Mouse (Mus musculus): ENCODE measurements around the gene Uaca. TPM values are rescaled to one million over a fixed set of nuclear protein-coding genes. Genes with fewer than 3 reads are reported as not detected.
A peak's percentile ranks its signal among the peaks of the same experiment; 100 is the strongest.

Uaca gene
- total RNA-seq, 2 experiments from 2014 or later = 18.5 to 18.6 TPM

- intact Hi-C loops (cut with DNase I) = no loop called here
- no peak for DNase-seq
Measured at GRCm38 (mm10) chr9:60876085-60876484, 81.7 kb downstream of the Uaca start.

GRCm38 (mm10) chr9:60876531-60876930, 82.2 kb downstream of the Uaca start:
- no peak for DNase-seq
- intact Hi-C loops (cut with DNase I) = no loop called here

- no peak for DNase-seq
Measured at GRCm38 (mm10) chr9:60878051-60878557, 83.8 kb downstream of the Uaca start.

GRCm38 (mm10) chr9:60878630-60879029, 84.3 kb downstream of the Uaca start:
- DNase-seq = no peak
- intact Hi-C loops (cut with DNase I) = no loop called here

More at GRCm38 (mm10) chr9:60878051-60878557, 83.8 kb downstream of the Uaca start:
- intact Hi-C loops (cut with DNase I) = no loop called here

- intact Hi-C loops (cut with DNase I) = no loop called here
- no peak for DNase-seq
Measured at GRCm38 (mm10) chr9:60885148-60885547, 90.8 kb downstream of the Uaca start.

GRCm38 (mm10) chr9:60886431-60887371, 92.4 kb downstream of the Uaca start:
- intact Hi-C loops (cut with DNase I) = no loop called here
- peak; percentile 25 for DNase-seq

GRCm38 (mm10) chr9:60887389-60887811, 93.1 kb downstream of the Uaca start:
- intact Hi-C loops (cut with DNase I) = no loop called here
- peak; percentile 17 for DNase-seq

GRCm38 (mm10) chr9:60893511-60893910, 99.2 kb downstream of the Uaca start:
- DNase-seq = no peak
- intact Hi-C loops (cut with DNase I) = loop anchor here (5.0 to 10.0 kb wide), 2 partner anchors 481 to 1004 kb away; partner anchors contain the start of gene Tle3

- DNase-seq = peak; percentile 70
- intact Hi-C loops (cut with DNase I) = loop anchor here (10.0 kb wide), 1 partner anchor 479 kb away; the partner anchor contains the start of gene Tle3
Measured at GRCm38 (mm10) chr9:60895486-60896110, 101.3 kb downstream of the Uaca start.

GRCm38 (mm10) chr9:60898291-60899020, 104.1 kb downstream of the Uaca start:
- no peak for DNase-seq
- intact Hi-C loops (cut with DNase I) = loop anchor here (10.0 kb wide), 1 partner anchor 476 kb away; the partner anchor contains the start of gene Tle3

GRCm38 (mm10) chr9:60899201-60899600, 104.9 kb downstream of the Uaca start:
- DNase-seq = no peak
- intact Hi-C loops (cut with DNase I) = loop anchor here (10.0 kb wide), 1 partner anchor 476 kb away; the partner anchor contains the start of gene Tle3

- intact Hi-C loops (cut with DNase I) = loop anchor here (10.0 kb wide), 1 partner anchor 475 kb away; the partner anchor contains the start of gene Tle3
- DNase-seq = no peak
Measured at GRCm38 (mm10) chr9:60899797-60900459, 105.6 kb downstream of the Uaca start.

- intact Hi-C loops (cut with DNase I) = no loop called here
- DNase-seq = no peak
Measured at GRCm38 (mm10) chr9:60912266-60912665, 117.9 kb downstream of the Uaca start.

- DNase-seq = no peak
- intact Hi-C loops (cut with DNase I) = no loop called here
Measured at GRCm38 (mm10) chr9:60913626-60914025, 119.3 kb downstream of the Uaca start.

- DNase-seq = no peak
- intact Hi-C loops (cut with DNase I) = no loop called here
Measured at GRCm38 (mm10) chr9:60919936-60920672, 125.8 kb downstream of the Uaca start.

- DNase-seq = no peak
- intact Hi-C loops (cut with DNase I) = no loop called here
Measured at GRCm38 (mm10) chr9:60920673-60921062, 126.3 kb downstream of the Uaca start.

GRCm38 (mm10) chr9:60921287-60921686, 126.9 kb downstream of the Uaca start:
- intact Hi-C loops (cut with DNase I) = no loop called here
- no peak for DNase-seq

GRCm38 (mm10) chr9:60921831-60922230, 127.5 kb downstream of the Uaca start:
- intact Hi-C loops (cut with DNase I) = no loop called here
- no peak for DNase-seq

GRCm38 (mm10) chr9:60926301-60926700, 132.0 kb downstream of the Uaca start:
- intact Hi-C loops (cut with DNase I) = no loop called here
- no peak for DNase-seq

All from left cerebral cortex, postnatal 4 days (tissue).